Mouse (Mus musculus) lung, postnatal 0 days (tissue): ENCODE measurements at regions not wholly inside any gene's neighbourhood (a gene's known extent, or its start where the extent isn't known, plus 50 kb on each side); places are given as distances from the start of the nearest gene placed in this dataset.

Source experiments
- ATAC-seq: fragments of 200-750 bp; cut with Nextera tagmentation; 2 replicates; pipeline ENCODE4 v1.8.0; 2017; ENCODE audit warnings: moderate library complexity
- DNase-seq: peaks from one replicate; pipeline ENCODE4 v3.0.0-alpha.2; 2016; ENCODE audit warnings: low spot score
- H3K27ac ChIP-seq: fragments of 300-500 bp; sonication (generic); 2 replicates; pipeline ENCODE4 v1.5.1; 2014; ENCODE audit warnings: antibody characterized with exemption, mild to moderate bottlenecking, low read length, mixed read lengths
- H3K27me3 ChIP-seq: fragments of 300-500 bp; sonication (generic); replicated peaks from 2 replicates; pipeline ENCODE4 v1.6.1; 2014; ENCODE audit warnings: low read length, mixed read lengths; ENCODE audit not compliant: insufficient read depth
- H3K36me3 ChIP-seq: fragments of 300-500 bp; sonication (generic); 2 replicates; pipeline ENCODE4 v1.6.1; 2014; ENCODE audit warnings: low read length, mixed read lengths; ENCODE audit not compliant: insufficient read depth
- H3K4me1 ChIP-seq: fragments of 300-500 bp; sonication (generic); 2 replicates; pipeline ENCODE4 v1.6.1; 2014; ENCODE audit warnings: antibody characterized with exemption, low read depth, low read length, mixed read lengths; ENCODE audit not compliant: insufficient read depth
- H3K4me2 ChIP-seq: fragments of 300-500 bp; sonication (generic); replicated peaks from 2 replicates; pipeline ENCODE4 v1.6.1; 2014; ENCODE audit warnings: low read depth, mild to moderate bottlenecking, low read length, moderate library complexity, mixed read lengths
- H3K4me3 ChIP-seq: fragments of 300-500 bp; sonication (generic); 2 replicates; pipeline ENCODE4 v1.5.1; 2014; ENCODE audit warnings: low read depth, low read length
- H3K9ac ChIP-seq: fragments of 300-500 bp; sonication (generic); replicated peaks from 2 replicates; pipeline ENCODE4 v1.6.1; 2014; ENCODE audit warnings: low read depth, mild to moderate bottlenecking
- H3K9me3 ChIP-seq: fragments of 300-500 bp; sonication (generic); 2 replicates; pipeline ENCODE4 v1.6.1; 2016; ENCODE audit warnings: low read length, mixed read lengths
- CTCF ChIP-seq: IDR thresholded peaks from 2 replicates; pipeline ENCODE4 v1.5.1; 2016; ENCODE audit warnings: antibody characterized with exemption, mild to moderate bottlenecking
- EP300 ChIP-seq: IDR thresholded peaks from 2 replicates; pipeline ENCODE4 v1.6.1; 2016; ENCODE audit warnings: antibody characterized with exemption, mild to moderate bottlenecking, control low read depth
- WGBS: fragments of 180-500 bp; shearing (Covaris S2); extraction: QIAGEN DNeasy Blood & Tissue Kit; methylation state at CpG from one replicate; pipeline ENCODE4 v1.1.7; 2014; 5-methylcytosine and 5-hydroxymethylcytosine counted together

GRCm38 (mm10) chr1:19754346-19754745 lies 545.6 kb downstream of the Tfap2b start:
- DNase-seq = no peak
- no peak for TF ChIP-seq EP300
- TF ChIP-seq CTCF = no peak
- Histone ChIP-seq H3K27ac (no peak overlapping the region), H3K9ac (no peak overlapping the region), H3K27me3 (no peaks in the 10 kb centered on the region), H3K4me2 (no peak overlapping the region), H3K9me3 (no peaks in the 10 kb centered on the region), H3K36me3 (no peaks in the 10 kb centered on the region), H3K4me1 (no peaks in the 10 kb centered on the region), H3K4me3 (no peak overlapping the region)
- 74% methylated on average over 2 of the region's 2 CpGs for WGBS
- no peak for ATAC-seq

GRCm38 (mm10) chr1:19757921-19758436 lies 549.3 kb downstream of the Tfap2b start:
- TF ChIP-seq EP300 (no peak), CTCF (no peak)
- Histone ChIP-seq H3K9me3 (no peaks in the 10 kb centered on the region), H3K9ac (no peak overlapping the region), H3K27ac (no peak overlapping the region), H3K4me2 (no peak overlapping the region), H3K4me3 (no peak overlapping the region), H3K4me1 (no peaks in the 10 kb centered on the region), H3K36me3 (no peaks in the 10 kb centered on the region), H3K27me3 (no peaks in the 10 kb centered on the region)
- no peak for ATAC-seq
- no peak for DNase-seq
- WGBS = 73% methylated on average over 3 of the region's 3 CpGs

- Histone ChIP-seq H3K27ac (no peak overlapping the region), H3K9me3 (no peaks in the 10 kb centered on the region), H3K36me3 (no peaks in the 10 kb centered on the region), H3K4me3 (no peak overlapping the region), H3K27me3 (no peaks in the 10 kb centered on the region), H3K4me2 (no peak overlapping the region), H3K9ac (no peak overlapping the region), H3K4me1 (no peaks in the 10 kb centered on the region)
- DNase-seq (no peak), ATAC-seq (no peak)
- no peak for TF ChIP-seq CTCF
- TF ChIP-seq EP300 = no peak
Observed at GRCm38 (mm10) chr1:19766879-19767278, 558.2 kb downstream of the Tfap2b start.

- Histone ChIP-seq H3K4me3 (no peak overlapping the region), H3K4me1 (no peaks in the 10 kb centered on the region), H3K36me3 (no peaks in the 10 kb centered on the region), H3K4me2 (no peak overlapping the region), H3K9me3 (no peaks in the 10 kb centered on the region), H3K27me3 (no peaks in the 10 kb centered on the region), H3K27ac (no peak overlapping the region), H3K9ac (no peak overlapping the region)
- ATAC-seq = no peak
- no peak for DNase-seq
- TF ChIP-seq CTCF (no peak), EP300 (no peak)
Observed at GRCm38 (mm10) chr1:19772266-19772665, 563.6 kb downstream of the Tfap2b start.

- no peaks in the 10 kb centered on the region for H3K4me1 ChIP-seq
- no peak overlapping the region for H3K9ac ChIP-seq
- ATAC-seq (no peak), DNase-seq (no peak)
- H3K9me3 ChIP-seq = no peaks in the 10 kb centered on the region
- no peaks in the 10 kb centered on the region for H3K27me3 ChIP-seq
- no peak overlapping the region for H3K4me3 ChIP-seq
- no peaks in the 10 kb centered on the region for H3K36me3 ChIP-seq
- no peak overlapping the region for H3K4me2 ChIP-seq
- TF ChIP-seq EP300 (no peak), CTCF (no peak)
- WGBS = 71% methylated on average over 1 of the region's 1 CpGs
- H3K27ac ChIP-seq = no peak overlapping the region
Observed at GRCm38 (mm10) chr1:19774502-19774901, 565.8 kb downstream of the Tfap2b start.

- no peaks in the 10 kb centered on the region for H3K36me3 ChIP-seq
- H3K27me3 ChIP-seq = no peaks in the 10 kb centered on the region
- TF ChIP-seq EP300 (no peak), CTCF (no peak)
- ATAC-seq (no peak), DNase-seq (no peak)
- H3K9ac ChIP-seq = no peak overlapping the region
- no peak overlapping the region for H3K27ac ChIP-seq
- 51% methylated on average over 1 of the region's 1 CpGs for WGBS
- no peak overlapping the region for H3K4me3 ChIP-seq
- H3K4me1 ChIP-seq = no peaks in the 10 kb centered on the region
- H3K4me2 ChIP-seq = no peak overlapping the region
- no peaks in the 10 kb centered on the region for H3K9me3 ChIP-seq
Observed at GRCm38 (mm10) chr1:19777542-19777941, 568.8 kb downstream of the Tfap2b start.

GRCm38 (mm10) chr1:19786971-19787370 lies 578.3 kb downstream of the Tfap2b start:
- Histone ChIP-seq H3K4me2 (no peak overlapping the region), H3K27me3 (no peaks in the 10 kb centered on the region), H3K27ac (no peak overlapping the region), H3K4me3 (no peak overlapping the region), H3K36me3 (no peaks in the 10 kb centered on the region), H3K9me3 (no peaks in the 10 kb centered on the region), H3K4me1 (no peaks in the 10 kb centered on the region), H3K9ac (no peak overlapping the region)
- ATAC-seq (no peak), DNase-seq (no peak)
- TF ChIP-seq CTCF = no peak
- no peak for TF ChIP-seq EP300
- 57% methylated on average over 2 of the region's 2 CpGs for WGBS
